Mouse (Mus musculus): Measurements from ENCODE around the gene Ninj1.

DNA sequence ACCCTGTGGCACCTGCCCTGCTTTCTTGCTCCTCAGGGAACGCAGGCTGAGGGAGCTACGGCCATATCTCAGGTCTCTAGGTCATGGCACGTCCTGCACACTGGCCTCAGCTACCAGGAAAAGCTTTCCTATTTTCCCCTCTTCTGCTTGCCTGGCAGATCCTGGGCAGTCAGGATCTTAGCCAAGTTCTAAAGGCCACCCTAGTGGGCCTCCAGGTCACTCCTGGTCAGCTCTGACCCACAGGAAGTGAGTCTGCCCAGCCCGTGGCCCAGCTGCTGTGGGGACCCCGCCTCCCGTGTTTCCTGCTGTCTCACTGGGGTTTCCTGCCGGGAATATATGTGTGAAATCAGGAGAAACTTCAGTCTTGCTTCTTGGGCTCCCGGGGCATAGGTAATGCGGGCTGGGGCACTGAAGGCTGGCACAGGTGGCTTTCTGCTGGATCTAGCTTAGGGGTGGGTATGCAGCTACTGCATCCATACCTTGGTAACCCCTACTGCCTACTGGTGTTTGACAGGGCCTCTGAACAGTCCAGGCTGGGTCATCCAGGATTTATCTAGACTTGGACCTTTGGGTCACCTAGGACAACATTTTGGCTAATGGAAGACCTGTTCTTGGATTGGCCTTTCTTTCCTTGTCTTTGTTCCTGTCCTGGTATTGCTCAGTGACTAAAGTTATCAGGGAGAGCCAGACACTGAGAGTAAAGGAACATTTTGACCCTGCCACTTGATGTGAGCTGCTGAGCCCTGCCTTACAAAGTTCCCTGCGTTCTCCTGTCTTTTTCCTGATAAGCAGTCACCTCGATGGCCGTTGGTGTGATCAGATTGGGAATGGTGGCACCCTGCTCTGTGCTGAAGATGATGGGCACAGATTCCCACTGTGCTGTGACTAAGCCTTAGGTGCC lies 2.9 kb downstream of the Ninj1 start:
- TF ChIP-seq CTCF (IDR thresholded peaks at IDR 0.05; ENCODE audit: borderline replicate concordance, insufficient read depth, low read length), result no peak
- no peak for TF ChIP-seq POLR2A (IDR thresholded peaks at IDR 0.05; ENCODE audit: low read depth, low read length)
